In the genomic region with DNA sequence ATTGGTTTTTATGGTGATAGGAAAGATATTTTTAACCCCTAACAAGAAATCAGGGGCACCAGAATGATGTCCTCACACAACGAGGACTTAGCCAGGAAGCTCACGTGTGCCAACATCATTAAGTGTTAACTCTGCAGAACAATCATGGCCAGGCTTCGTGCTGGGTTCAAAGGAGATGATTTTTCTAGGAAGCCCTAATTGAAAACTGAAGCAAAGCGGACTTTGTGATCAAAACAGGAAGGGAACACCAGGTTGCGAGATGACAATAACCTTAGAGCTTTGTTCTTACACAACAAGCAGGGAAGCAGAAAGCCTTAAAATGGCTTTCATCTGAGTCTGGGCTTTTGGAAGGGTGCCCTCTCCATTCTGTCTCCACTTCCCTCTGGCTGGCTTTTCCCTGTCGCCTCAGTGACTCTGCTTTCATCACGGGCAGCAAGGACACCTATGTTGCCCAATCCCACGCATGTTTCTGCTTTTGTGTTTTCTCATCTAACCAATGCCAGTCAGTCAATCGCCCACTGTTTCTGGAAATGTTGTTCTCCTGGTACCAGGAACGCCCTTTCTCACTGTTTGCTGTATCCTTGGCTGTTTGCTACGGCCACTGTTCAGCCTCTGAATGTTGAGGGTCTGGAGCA, we compare ENCODE assay signal across 13 mouse cellular contexts. TPM values are rescaled to one million over a fixed set of nuclear protein-coding genes. Genes with fewer than 3 reads are reported as not detected.
DNase-seq lines count a peak whose midpoint lies in the region; ATAC-seq and TF ChIP-seq lines count a peak whose summit lies in the region.
"Had no signal": no experiment of that assay in that cellular context is flagged by ENCODE, and none has a peak within 500 bp of the region (broad histone marks: within the 10 kb centered on the region; RNA-seq: fewer than 3 reads in every experiment).

No protein-coding gene starts in this region.

- no peak for ATAC-seq in liver, embryonic 11.5 days (replicated peaks; ENCODE audit: low FRiP score)
- ATAC-seq: midbrain, embryonic 13.5 days had no signal

- intact Hi-C loops in gastrocnemius, adult 2 months (cut with DNase I) = no loop called here
- intact Hi-C loops in gastrocnemius, postnatal 36 days (cut with DNase I) = no loop called here

- H3K27me3 ChIP-seq in liver, adult 2 months (ENCODE audit: control insufficient read depth, insufficient read depth, low read length) = no peaks in the 10 kb centered on the region
- no peaks in the 10 kb centered on the region for H3K27me3 ChIP-seq in liver, embryonic 11.5 days (replicated peaks; ENCODE audit: control insufficient read depth, insufficient read depth, low read length)
- H3K27me3 ChIP-seq in thymus, adult 2 months (ENCODE audit: control insufficient read depth, insufficient read depth, low read length) = no peaks in the 10 kb centered on the region
- H3K27me3 ChIP-seq: liver, embryonic 15.5 days; midbrain, embryonic 13.5 days had no signal

- H3K27ac ChIP-seq in gastrocnemius, adult 2 months = peak overlapping the region; percentile 46; the same call in 1 of the 2 replicates
- peak overlapping the region; percentile 98 for H3K27ac ChIP-seq in liver, adult 2 months (replicated peaks; ENCODE audit: insufficient read depth, low read depth, low read length)
- no peak overlapping the region for H3K27ac ChIP-seq in liver, embryonic 11.5 days (ENCODE audit: low read depth, low read length)
- H3K27ac ChIP-seq in cortical plate, adult 2 months (ENCODE audit: insufficient read depth, low read length) = peak overlapping the region; percentile 73
- H3K27ac ChIP-seq in thymus, adult 2 months (ENCODE audit: control insufficient read depth, insufficient read depth, low read length) = no peak overlapping the region
- H3K27ac ChIP-seq: hindbrain, embryonic 14.5 days; liver, embryonic 15.5 days; midbrain, embryonic 13.5 days; stomach, postnatal 0 days had no signal

- no peak overlapping the region for H3K9ac ChIP-seq in liver, adult 2 months (ENCODE audit: low read depth, low read length)
- H3K9ac ChIP-seq in liver, embryonic 11.5 days (ENCODE audit: low read depth, low read length) = no peak overlapping the region
- H3K9ac ChIP-seq: hindbrain, embryonic 14.5 days; liver, embryonic 15.5 days; midbrain, embryonic 13.5 days had no signal

- no peak for DNase-seq in gastrocnemius, adult 2 months
- no peak for DNase-seq in gastrocnemius, postnatal 36 days
- DNase-seq in liver, adult 2 months (ENCODE audit: extremely low read depth, low read depth, low spot score) = peak; percentile 93
- DNase-seq in liver, embryonic 11.5 days (ENCODE audit: low spot score) = no peak
- peak; percentile 74 to 77 for DNase-seq in monocyte, adult 2 months (ENCODE audit: low read depth in 1 of 2, low spot score in 2 of 2)
- no peak for DNase-seq in thymus, adult 2 months
- DNase-seq: embryo, embryonic 11 days; gastrocnemius, postnatal 10 days had no signal

- H3K36me3 ChIP-seq in liver, adult 2 months (ENCODE audit: control insufficient read depth, insufficient read depth, low read length) = no peaks in the 10 kb centered on the region
- no peaks in the 10 kb centered on the region for H3K36me3 ChIP-seq in liver, embryonic 11.5 days (ENCODE audit: control insufficient read depth, insufficient read depth, low read length)
- H3K36me3 ChIP-seq in thymus, adult 2 months (ENCODE audit: control insufficient read depth, insufficient read depth, low read length) = no peaks in the 10 kb centered on the region
- H3K36me3 ChIP-seq: liver, embryonic 15.5 days; midbrain, embryonic 13.5 days had no signal

- TF ChIP-seq CTCF in gastrocnemius, adult 2 months (IDR thresholded peaks at IDR 0.05) = no peak
- TF ChIP-seq CTCF in liver, adult 2 months (IDR thresholded peaks at IDR 0.05; ENCODE audit: low read depth, low read length) = no peak
- no peak for TF ChIP-seq CTCF in cortical plate, adult 2 months (IDR thresholded peaks at IDR 0.05; ENCODE audit: extremely low read depth, insufficient read depth, low read length)
- no peak for TF ChIP-seq CTCF in thymus, adult 2 months (IDR thresholded peaks at IDR 0.05; ENCODE audit: borderline replicate concordance, control insufficient read depth, extremely low read depth, insufficient read depth, low read length, poor library complexity)

- no peaks in the 10 kb centered on the region for H3K9me3 ChIP-seq in liver, embryonic 11.5 days (ENCODE audit: control insufficient read depth, low read length)
- H3K9me3 ChIP-seq: liver, embryonic 15.5 days; midbrain, embryonic 13.5 days had no signal

- H3K79me2 ChIP-seq in liver, adult 2 months (ENCODE audit: control insufficient read depth, insufficient read depth, low read length) = no peaks in the 10 kb centered on the region

- H3K4me3 ChIP-seq in gastrocnemius, adult 2 months = no peak overlapping the region
- H3K4me3 ChIP-seq in liver, adult 2 months (ENCODE audit: insufficient read depth, low read depth, low read length) = no peak overlapping the region
- no peak overlapping the region for H3K4me3 ChIP-seq in liver, embryonic 11.5 days (ENCODE audit: low read depth, low read length)
- no peak overlapping the region for H3K4me3 ChIP-seq in cortical plate, adult 2 months (ENCODE audit: insufficient read depth, low read length)
- no peak overlapping the region for H3K4me3 ChIP-seq in thymus, adult 2 months (ENCODE audit: control insufficient read depth, insufficient read depth, low read length)
- H3K4me3 ChIP-seq: liver, embryonic 15.5 days; midbrain, embryonic 13.5 days had no signal

- WGBS in liver, adult 2 months = 12% methylated on average over 11 of the region's 11 CpGs
- WGBS in liver, embryonic 11.5 days = 83% methylated on average over 11 of the region's 11 CpGs
- 90% methylated on average over 11 of the region's 11 CpGs for WGBS in thymus, adult 2 months

- peaks cover 23% of the 10 kb centered on the region for H3K4me1 ChIP-seq in liver, adult 2 months (ENCODE audit: control insufficient read depth, insufficient read depth, low read length)
- H3K4me1 ChIP-seq in liver, embryonic 11.5 days (replicated peaks; ENCODE audit: control insufficient read depth, insufficient read depth, low read length) = no peaks in the 10 kb centered on the region
- H3K4me1 ChIP-seq in cortical plate, adult 2 months (ENCODE audit: control insufficient read depth, insufficient read depth, low read length) = peaks cover 3% of the 10 kb centered on the region; the same call in 1 of the 2 replicates
- peaks cover 9% of the 10 kb centered on the region for H3K4me1 ChIP-seq in thymus, adult 2 months (replicated peaks; ENCODE audit: control insufficient read depth, insufficient read depth, low read length)
- H3K4me1 ChIP-seq: midbrain, embryonic 13.5 days had no signal

- H3K4me2 ChIP-seq in liver, embryonic 11.5 days = no peak overlapping the region
- H3K4me2 ChIP-seq: hindbrain, embryonic 14.5 days; liver, embryonic 15.5 days; midbrain, embryonic 13.5 days had no signal

- no peak for TF ChIP-seq POLR2A in liver, adult 2 months (IDR thresholded peaks at IDR 0.05; ENCODE audit: extremely low read depth, insufficient read depth, low read length)
- no peak for TF ChIP-seq POLR2A in cortical plate, adult 2 months (IDR thresholded peaks at IDR 0.05; ENCODE audit: extremely low read depth, insufficient read depth, low read length)
- TF ChIP-seq POLR2A in thymus, adult 2 months (IDR thresholded peaks at IDR 0.05; ENCODE audit: control insufficient read depth, extremely low read depth, insufficient read depth, low read length, poor library complexity) = no peak

RNA-seq across cellular contexts. Expression of a gene that starts 8.2 kb away (rescaled TPM):
- total RNA-seq in gastrocnemius, adult 2 months (2021) = 100 to 1,000 TPM; 167 to 341 TPM
- total RNA-seq in gastrocnemius, postnatal 36 days (2021) = 100 to 1,000 TPM; 182 to 223 TPM
- 95.9 and 237 TPM in 2 replicates for total RNA-seq in liver, adult 2 months (2014; rRNA removed)
- polyA plus RNA-seq in liver, adult 2 months (2012; rRNA removed) = 6.6 and 11.0 TPM in 2 replicates
- polyA plus RNA-seq in liver, embryonic 11.5 days (2014; fragmentation: Nextera tagmentation; extraction: Ambion mirVana) = 23.2 and 25.8 TPM in 2 replicates
- polyA plus RNA-seq in cortical plate, adult 2 months (2012; rRNA removed) = 99.6 and 105 TPM in 2 replicates
- polyA plus RNA-seq in thymus, adult 2 months (2012; rRNA removed) = 11.0 and 13.9 TPM in 2 replicates

Comparison
In these comparisons a context has a peak if more than half of its experiments do, and no peak if none do; other contexts are left out.
1. DNase-seq: peak in liver, adult 2 months (single experiment) and monocyte, adult 2 months (2 of 2); none in gastrocnemius, adult 2 months (single experiment), gastrocnemius, postnatal 36 days (0 of 2), liver, embryonic 11.5 days (single experiment) and thymus, adult 2 months (single experiment).
2. H3K27ac ChIP-seq: peak in gastrocnemius, adult 2 months (single experiment), liver, adult 2 months (single experiment) and cortical plate, adult 2 months (single experiment); none in liver, embryonic 11.5 days (single experiment) and thymus, adult 2 months (single experiment).